Mouse (Mus musculus) duodenum, adult 2 months (tissue): ENCODE results near the gene Ogfod2. TPM values are rescaled to one million over a fixed set of nuclear protein-coding genes. Genes with fewer than 3 reads are reported as not detected.

ENCODE experiments used
- polyA plus RNA-seq: library from polyadenylated mRNA; depleted of rRNA; stranded (reverse); fragments of >200 nt; gene quantifications from 2 replicates; pipeline ENCODE4 v1.2.3, GENCODE M21; 2012; ENCODE audit warnings: low replicate concordance; rRNA removed

Gene Ogfod2
- polyA plus RNA-seq, result 72.2 and 78.6 TPM in 2 replicates

GRCm38 (mm10) chr5:124111742-124112497 is at the start of gene Ogfod2:
Gene Ogfod2, plus strand, starts transcription at chr5:124112297.

DNA sequence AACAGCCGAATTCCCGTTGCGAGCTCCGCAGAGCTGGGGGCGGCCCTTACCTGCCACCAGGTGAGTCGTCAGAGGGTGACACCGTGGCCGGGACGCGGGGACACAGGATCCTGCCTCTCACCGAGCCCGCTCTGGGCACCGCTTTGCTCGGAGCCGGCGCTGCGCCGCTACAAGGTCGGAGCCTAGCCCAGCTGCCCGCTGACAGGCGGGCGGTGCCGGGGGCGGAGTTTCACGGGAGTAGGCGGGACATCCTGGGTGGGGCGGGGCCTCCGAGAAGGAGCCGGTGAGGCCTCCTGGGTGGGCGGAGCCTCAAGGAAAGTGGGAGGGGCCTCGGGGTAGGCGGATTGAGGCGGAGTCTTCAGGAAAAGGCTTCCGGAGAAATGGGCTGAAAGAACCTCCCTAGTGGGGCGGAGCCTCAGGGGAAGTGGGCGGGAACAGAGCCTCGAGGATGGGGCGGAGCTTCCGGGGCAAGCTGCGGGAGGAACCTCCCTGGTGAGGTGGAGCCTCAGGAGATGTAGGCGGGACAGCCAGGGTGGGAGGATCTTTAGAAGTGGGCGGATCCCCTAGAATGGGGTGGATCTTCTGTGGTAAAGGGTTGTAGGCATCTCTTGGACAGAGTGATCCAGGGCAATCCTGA is 16.4 kb upstream of the Ogfod2 start, which contains the start of gene Abcb9:
Gene Abcb9 (minus strand): TSS at position 203 of the 637 bp plus-strand sequence.

DNA sequence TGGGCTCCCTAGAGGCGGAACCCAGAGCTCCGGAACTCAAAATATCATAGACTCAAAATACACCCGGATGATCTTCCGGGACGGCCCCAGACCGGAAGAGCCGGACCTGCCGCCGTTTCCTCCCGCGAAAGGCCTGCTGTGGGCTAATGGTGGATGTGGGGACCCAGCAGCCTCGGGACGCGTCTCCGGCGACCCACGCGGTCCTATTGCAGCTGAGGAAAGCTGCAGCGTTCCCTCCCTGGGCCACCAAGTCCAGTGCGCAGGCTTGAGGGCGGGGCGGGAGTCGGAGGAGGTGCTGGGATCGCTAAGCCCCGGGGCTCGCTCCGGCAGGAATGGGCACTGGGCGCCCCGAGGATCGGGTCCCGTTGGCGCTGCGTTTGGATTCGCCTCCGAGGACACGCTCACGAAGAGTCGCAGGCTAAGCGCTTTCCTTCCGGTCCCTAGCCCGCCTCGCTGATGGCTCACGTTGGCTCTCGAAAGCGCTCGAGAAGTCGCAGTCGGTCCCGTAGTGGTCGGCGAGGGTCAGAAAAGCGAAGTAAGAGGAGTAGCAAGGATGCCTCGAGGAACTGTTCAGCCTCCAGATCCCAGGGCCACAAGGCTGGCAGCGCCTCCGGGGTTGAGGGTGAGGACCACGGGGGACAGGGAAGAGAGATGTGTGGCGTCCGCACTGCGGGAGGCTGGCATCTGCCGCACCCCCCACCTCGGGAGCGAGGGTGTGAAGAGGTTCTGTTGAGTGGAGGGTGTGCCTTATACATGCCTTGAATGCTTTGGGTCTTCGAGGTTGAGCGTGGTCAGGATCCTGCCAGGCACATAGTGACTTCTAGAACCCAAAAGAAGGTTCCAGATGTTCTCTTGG is 4.1 kb downstream of the Ogfod2 start, which contains the start of gene Arl6ip4:
Gene Arl6ip4 (plus strand): TSS at position 100 of the 856 bp plus-strand sequence.

Other genes with a start within 250 kb of the Ogfod2 start
- 0.13 and 0.20 TPM in 2 replicates for gene Hcar2, start 246.8 kb upstream of the Ogfod2 start, polyA plus RNA-seq
- gene Hcar1, start 232.3 kb upstream of the Ogfod2 start, polyA plus RNA-seq, result 1.9 and 2.9 TPM in 2 replicates
- gene Denr, start 205.1 kb upstream of the Ogfod2 start, polyA plus RNA-seq, result 1.6 and 7.7 TPM in 2 replicates
- gene Gm43518, start 184.9 kb upstream of the Ogfod2 start, polyA plus RNA-seq, result not detected in 2 replicates
- 0.36 and 1.0 TPM in 2 replicates for gene Ccdc62, start 181.6 kb upstream of the Ogfod2 start, polyA plus RNA-seq
- 35.1 and 40.2 TPM in 2 replicates for gene Hip1r, start 138.7 kb upstream of the Ogfod2 start, polyA plus RNA-seq
- gene Vps37b, start 80.0 kb upstream of the Ogfod2 start, polyA plus RNA-seq, result 71.7 and 79.5 TPM in 2 replicates
- gene Abcb9, start 16.5 kb upstream of the Ogfod2 start, polyA plus RNA-seq, result 18.0 and 32.2 TPM in 2 replicates
- gene Arl6ip4, start 3.8 kb downstream of the Ogfod2 start, polyA plus RNA-seq, result 15.6 and 20.9 TPM in 2 replicates
- gene Pitpnm2, start 137.5 kb downstream of the Ogfod2 start, polyA plus RNA-seq, result 13.9 and 25.1 TPM in 2 replicates
- gene Mphosph9, start 215.7 kb downstream of the Ogfod2 start, polyA plus RNA-seq, result 0.24 and 1.4 TPM in 2 replicates
- gene 2810006K23Rik, start 215.8 kb downstream of the Ogfod2 start, polyA plus RNA-seq, result 1.7 and 1.8 TPM in 2 replicates